Mouse (Mus musculus) midbrain, embryonic 13.5 days (tissue): Measurements from ENCODE around the gene Pcbd1. TPM values are rescaled to one million over a fixed set of nuclear protein-coding genes. Genes with fewer than 3 reads are reported as not detected.

ENCODE experiments used
- ATAC-seq: fragments of 200-750 bp; cut with Nextera tagmentation; 2 replicates; pipeline ENCODE4 v1.8.0; 2017; ENCODE audit warnings: mild to moderate bottlenecking, moderate TSS enrichment, moderate library complexity
- H3K27ac ChIP-seq: fragments of 300-500 bp; sonication (generic); 2 replicates; pipeline ENCODE4 v1.5.1; 2015; ENCODE audit warnings: inconsistent platforms, mild to moderate bottlenecking, moderate library complexity
- H3K27me3 ChIP-seq: fragments of 300-500 bp; sonication (generic); 2 replicates; pipeline ENCODE4 v1.6.1; 2015; ENCODE audit warnings: mild to moderate bottlenecking, inconsistent platforms
- H3K36me3 ChIP-seq: fragments of 300-500 bp; sonication (generic); 2 replicates; pipeline ENCODE4 v1.6.1; 2015; ENCODE audit warnings: mild to moderate bottlenecking, inconsistent platforms
- H3K4me1 ChIP-seq: fragments of 300-500 bp; sonication (generic); replicated peaks from 2 replicates; pipeline ENCODE4 v1.6.1; 2015; ENCODE audit warnings: inconsistent platforms
- H3K4me2 ChIP-seq: fragments of 300-500 bp; sonication (generic); replicated peaks from 2 replicates; pipeline ENCODE4 v1.6.1; 2015; ENCODE audit warnings: moderate library complexity, mild to moderate bottlenecking, inconsistent platforms
- H3K4me3 ChIP-seq: fragments of 300-500 bp; sonication (generic); replicated peaks from 2 replicates; pipeline ENCODE4 v1.5.1; 2015; ENCODE audit warnings: mild to moderate bottlenecking, inconsistent platforms
- H3K9ac ChIP-seq: fragments of 300-500 bp; sonication (generic); replicated peaks from 2 replicates; pipeline ENCODE4 v1.6.1; 2015; ENCODE audit warnings: mild to moderate bottlenecking, inconsistent platforms
- H3K9me3 ChIP-seq: fragments of 300-500 bp; sonication (generic); 2 replicates; pipeline ENCODE4 v1.6.1; 2016; ENCODE audit warnings: mild to moderate bottlenecking, inconsistent platforms
- WGBS: fragments of 180-500 bp; shearing (Covaris S2); methylation state at CpG from one replicate; pipeline ENCODE4 v1.1.7; 2015; 5-methylcytosine and 5-hydroxymethylcytosine counted together
- polyA plus RNA-seq: library from polyadenylated mRNA; unstranded; fragments of >200 nt; fragmentation: Nextera tagmentation; extraction: Ambion mirVana; gene quantifications from 2 replicates; pipeline ENCODE4 v1.2.1, GENCODE M21; 2015

The Pcbd1 gene
- polyA plus RNA-seq, 1 experiment from 2014 or later, result 31.8 TPM

- WGBS, result 5% methylated on average over 8 of the region's 8 CpGs
- ATAC-seq, result peak; percentile 66
These were observed 20.5 kb upstream of the Pcbd1 start for GRCm38 (mm10) chr10:61068436-61069192.

GRCm38 (mm10) chr10:61069248-61069647 is 19.9 kb upstream of the Pcbd1 start:
- Histone ChIP-seq H3K4me1 (peaks cover 24% of the 10 kb centered on the region), H3K4me3 (no peak overlapping the region), H3K27ac (no peak overlapping the region), H3K36me3 (no peaks in the 10 kb centered on the region), H3K9ac (no peak overlapping the region), H3K27me3 (peaks cover 6% of the 10 kb centered on the region; the same call in 1 of the 2 replicates), H3K4me2 (no peak overlapping the region), H3K9me3 (no peaks in the 10 kb centered on the region)
- 9% methylated on average over 13 of the region's 13 CpGs for WGBS
- peak; percentile 15; the same call in 1 of the 2 replicates for ATAC-seq

More at GRCm38 (mm10) chr10:61068436-61069192, 20.5 kb upstream of the Pcbd1 start:
- no peaks in the 10 kb centered on the region for H3K9me3 ChIP-seq
- no peak overlapping the region for H3K4me2 ChIP-seq
- H3K4me3 ChIP-seq, result no peak overlapping the region
- H3K9ac ChIP-seq, result no peak overlapping the region
- H3K4me1 ChIP-seq, result peaks cover 25% of the 10 kb centered on the region
- H3K36me3 ChIP-seq, result no peaks in the 10 kb centered on the region
- H3K27me3 ChIP-seq, result peaks cover 6% of the 10 kb centered on the region; the same call in 1 of the 2 replicates
- H3K27ac ChIP-seq, result no peak overlapping the region

GRCm38 (mm10) chr10:61072324-61072723 is 16.8 kb upstream of the Pcbd1 start:
- Histone ChIP-seq H3K4me2 (no peak overlapping the region), H3K9me3 (no peaks in the 10 kb centered on the region), H3K4me1 (peaks cover 8% of the 10 kb centered on the region), H3K9ac (no peak overlapping the region), H3K27ac (no peak overlapping the region), H3K36me3 (no peaks in the 10 kb centered on the region), H3K4me3 (no peak overlapping the region), H3K27me3 (peaks cover 6% of the 10 kb centered on the region; the same call in 1 of the 2 replicates)
- no peak for ATAC-seq
- WGBS, result 12% methylated on average over 16 of the region's 16 CpGs

- Histone ChIP-seq H3K27ac (no peak overlapping the region), H3K9ac (no peak overlapping the region), H3K36me3 (no peaks in the 10 kb centered on the region), H3K9me3 (no peaks in the 10 kb centered on the region), H3K4me2 (no peak overlapping the region), H3K4me1 (no peaks in the 10 kb centered on the region), H3K4me3 (no peak overlapping the region), H3K27me3 (peaks cover 6% of the 10 kb centered on the region; the same call in 1 of the 2 replicates)
- WGBS, result 0% methylated on average over 1 of the region's 1 CpGs
- ATAC-seq, result no peak
These were observed 14.5 kb upstream of the Pcbd1 start for GRCm38 (mm10) chr10:61074643-61075042.

- Histone ChIP-seq H3K4me3 (no peak overlapping the region), H3K27me3 (peaks cover 6% of the 10 kb centered on the region; the same call in 1 of the 2 replicates), H3K27ac (no peak overlapping the region), H3K4me2 (no peak overlapping the region), H3K36me3 (no peaks in the 10 kb centered on the region), H3K4me1 (peaks cover 8% of the 10 kb centered on the region), H3K9ac (no peak overlapping the region), H3K9me3 (no peaks in the 10 kb centered on the region)
- no peak for ATAC-seq
- 98% methylated on average over 3 of the region's 3 CpGs for WGBS
These were observed 13.5 kb upstream of the Pcbd1 start for GRCm38 (mm10) chr10:61075607-61076006.

GRCm38 (mm10) chr10:61080227-61080930 is 8.8 kb upstream of the Pcbd1 start:
- Histone ChIP-seq H3K36me3 (no peaks in the 10 kb centered on the region), H3K9me3 (no peaks in the 10 kb centered on the region), H3K27ac (peak overlapping the region; percentile 85), H3K4me3 (peak overlapping the region; percentile 9; the same call in 1 of the 2 replicates), H3K27me3 (no peaks in the 10 kb centered on the region), H3K4me2 (peak overlapping the region; percentile 45), H3K9ac (peak overlapping the region; percentile 58), H3K4me1 (peaks cover 12% of the 10 kb centered on the region)
- 39% methylated on average over 14 of the region's 14 CpGs for WGBS
- peak; percentile 98 for ATAC-seq

GRCm38 (mm10) chr10:61080931-61081255 is 8.2 kb upstream of the Pcbd1 start:
- Histone ChIP-seq H3K9me3 (no peaks in the 10 kb centered on the region), H3K27ac (peak overlapping the region; percentile 85; the same call in 1 of the 2 replicates), H3K4me1 (peaks cover 12% of the 10 kb centered on the region), H3K4me3 (no peak overlapping the region), H3K36me3 (no peaks in the 10 kb centered on the region), H3K9ac (no peak overlapping the region), H3K4me2 (no peak overlapping the region; the same call in 1 of the 2 replicates), H3K27me3 (no peaks in the 10 kb centered on the region)
- no peak for ATAC-seq
- whole genome bisulfite sequencing, result 90% methylated on average over 11 of the region's 11 CpGs

- H3K9me3 ChIP-seq, result no peaks in the 10 kb centered on the region
- H3K36me3 ChIP-seq, result no peaks in the 10 kb centered on the region
- H3K9ac ChIP-seq, result no peak overlapping the region
- no peak overlapping the region for H3K27ac ChIP-seq
- H3K27me3 ChIP-seq, result no peaks in the 10 kb centered on the region
- no peak for ATAC-seq
- no peak overlapping the region for H3K4me3 ChIP-seq
- WGBS, result 93% methylated on average over 2 of the region's 2 CpGs
- H3K4me1 ChIP-seq, result peaks cover 25% of the 10 kb centered on the region
- no peak overlapping the region for H3K4me2 ChIP-seq
These were observed 3.8 kb upstream of the Pcbd1 start for GRCm38 (mm10) chr10:61085364-61085763.

GRCm38 (mm10) chr10:61086502-61086901 is 2.6 kb upstream of the Pcbd1 start:
- Histone ChIP-seq H3K9ac (no peak overlapping the region), H3K36me3 (no peaks in the 10 kb centered on the region), H3K27me3 (no peaks in the 10 kb centered on the region), H3K4me2 (no peak overlapping the region), H3K4me1 (peaks cover 19% of the 10 kb centered on the region), H3K27ac (peak overlapping the region; percentile 15; the same call in 1 of the 2 replicates), H3K4me3 (no peak overlapping the region), H3K9me3 (no peaks in the 10 kb centered on the region)
- 20% methylated on average over 3 of the region's 3 CpGs for WGBS
- ATAC-seq, result peak; percentile 70; the same call in 1 of the 2 replicates

- H3K9ac ChIP-seq, result no peak overlapping the region
- ATAC-seq, result no peak
- H3K27me3 ChIP-seq, result no peaks in the 10 kb centered on the region
- no peak overlapping the region for H3K4me2 ChIP-seq
- no peaks in the 10 kb centered on the region for H3K36me3 ChIP-seq
- no peaks in the 10 kb centered on the region for H3K9me3 ChIP-seq
- WGBS, result 88% methylated on average over 3 of the region's 3 CpGs
- H3K4me3 ChIP-seq, result no peak overlapping the region
- H3K27ac ChIP-seq, result no peak overlapping the region
- peaks cover 19% of the 10 kb centered on the region for H3K4me1 ChIP-seq
These were observed 663 bp upstream of the Pcbd1 start for GRCm38 (mm10) chr10:61088468-61088867.

- H3K9ac ChIP-seq, result no peak overlapping the region
- peaks cover 12% of the 10 kb centered on the region for H3K4me1 ChIP-seq
- H3K27ac ChIP-seq, result no peak overlapping the region
- peaks cover 12% of the 10 kb centered on the region; the same call in 1 of the 2 replicates for H3K36me3 ChIP-seq
- 89% methylated on average over 6 of the region's 6 CpGs for WGBS
- H3K9me3 ChIP-seq, result no peaks in the 10 kb centered on the region
- no peak overlapping the region for H3K4me2 ChIP-seq
- ATAC-seq, result no peak
- H3K4me3 ChIP-seq, result no peak overlapping the region
- no peaks in the 10 kb centered on the region for H3K27me3 ChIP-seq
These were observed 2.7 kb downstream of the Pcbd1 start for GRCm38 (mm10) chr10:61091866-61092265.

- H3K4me3 ChIP-seq, result no peak overlapping the region
- H3K9me3 ChIP-seq, result no peaks in the 10 kb centered on the region
- H3K9ac ChIP-seq, result no peak overlapping the region
- peaks cover 94% of the 10 kb centered on the region for H3K36me3 ChIP-seq
- no peak overlapping the region for H3K27ac ChIP-seq
- ATAC-seq, result no peak
- WGBS, result 93% methylated on average over 3 of the region's 3 CpGs
- H3K4me2 ChIP-seq, result no peak overlapping the region
- no peaks in the 10 kb centered on the region for H3K27me3 ChIP-seq
- no peaks in the 10 kb centered on the region for H3K4me1 ChIP-seq
These were observed 14.5 kb downstream of the Pcbd1 start for GRCm38 (mm10) chr10:61103564-61104114.
